Mouse (Mus musculus) ovary, postnatal 36 days (tissue): ENCODE results near the gene Cbr3.
"Not testable (repeated sequence)": the region's sequence is repeated elsewhere in the genome, so short reads cannot be mapped to it uniquely, and the experiment has no call there.

Experiments used
- DNase-seq: peaks from one replicate; pipeline ENCODE4 v3.0.0; 2022; ENCODE audit warnings: low spot score, mixed read lengths

The Cbr3 gene

GRCm38 (mm10) chr16:93682689-93683507 is at the start of gene Cbr3:
Gene Cbr3, plus strand, starts transcription at chr16:93683215.
- peak; percentile 72 for DNase-seq

- no peak for DNase-seq
Observed at GRCm38 (mm10) chr16:93644006-93644405, 39.0 kb upstream of the Cbr3 start.

GRCm38 (mm10) chr16:93648441-93649183 is 34.4 kb upstream of the Cbr3 start:
- DNase-seq: no peak

- no peak for DNase-seq
Observed at GRCm38 (mm10) chr16:93667976-93668375, 15.0 kb upstream of the Cbr3 start.

GRCm38 (mm10) chr16:93669521-93669920 is 13.5 kb upstream of the Cbr3 start:
- no peak for DNase-seq

- DNase-seq: not testable (repeated sequence)
Observed at GRCm38 (mm10) chr16:93670466-93670865, 12.5 kb upstream of the Cbr3 start.

GRCm38 (mm10) chr16:93671064-93671463 is 12.0 kb upstream of the Cbr3 start:
- no peak for DNase-seq

- DNase-seq: no peak
Observed at GRCm38 (mm10) chr16:93676376-93676775, 6.6 kb upstream of the Cbr3 start.

- no peak for DNase-seq
Observed at GRCm38 (mm10) chr16:93678206-93678605, 4.8 kb upstream of the Cbr3 start.

GRCm38 (mm10) chr16:93679165-93679564 is 3.9 kb upstream of the Cbr3 start:
- no peak for DNase-seq

- no peak for DNase-seq
Observed at GRCm38 (mm10) chr16:93682156-93682688, 793 bp upstream of the Cbr3 start.

- peak; percentile 42 for DNase-seq
Observed at GRCm38 (mm10) chr16:93683508-93684236, 657 bp downstream of the Cbr3 start.

GRCm38 (mm10) chr16:93684441-93684840 is 1.4 kb downstream of the Cbr3 start:
- DNase-seq: no peak

- DNase-seq: not testable (repeated sequence)
Observed at GRCm38 (mm10) chr16:93685783-93686182, 2.8 kb downstream of the Cbr3 start.

GRCm38 (mm10) chr16:93686421-93686820 is 3.4 kb downstream of the Cbr3 start:
- DNase-seq: peak; percentile 8

GRCm38 (mm10) chr16:93686945-93687344 is 3.9 kb downstream of the Cbr3 start:
- DNase-seq: no peak

GRCm38 (mm10) chr16:93691206-93691841 is 8.3 kb downstream of the Cbr3 start:
- DNase-seq: no peak

GRCm38 (mm10) chr16:93692744-93693143 is 9.7 kb downstream of the Cbr3 start:
- no peak for DNase-seq

GRCm38 (mm10) chr16:93707116-93707515 is 24.1 kb downstream of the Cbr3 start:
- DNase-seq: no peak

- no peak for DNase-seq
Observed at GRCm38 (mm10) chr16:93709217-93709616, 26.2 kb downstream of the Cbr3 start.

- peak; percentile 60 for DNase-seq
Observed at GRCm38 (mm10) chr16:93710924-93711323, 27.9 kb downstream of the Cbr3 start.
